Mouse (Mus musculus) cerebellum, adult 11-12 months (tissue): Measurements from ENCODE around the gene Yap1.
"Not testable (repeated sequence)": the region's sequence is repeated elsewhere in the genome, so short reads cannot be mapped to it uniquely, and the experiment has no call there.

Source experiments
- DNase-seq: peaks from one replicate; pipeline ENCODE4 v3.0.0; 2022

The Yap1 gene

GRCm38 (mm10) chr9:7907351-7907985, 96.9 kb downstream of the Yap1 start:
- no peak for DNase-seq

GRCm38 (mm10) chr9:7906564-7906963, 97.8 kb downstream of the Yap1 start:
- no peak for DNase-seq

- no peak for DNase-seq
Measured at GRCm38 (mm10) chr9:7903825-7904224, 100.6 kb downstream of the Yap1 start.

- DNase-seq = no peak
Measured at GRCm38 (mm10) chr9:7903262-7903661, 101.1 kb downstream of the Yap1 start.

- no peak for DNase-seq
Measured at GRCm38 (mm10) chr9:7902311-7902710, 102.1 kb downstream of the Yap1 start.

GRCm38 (mm10) chr9:7900965-7901364, 103.4 kb downstream of the Yap1 start:
- DNase-seq = no peak

- DNase-seq = peak; percentile 31
Measured at GRCm38 (mm10) chr9:7897502-7897901, 106.9 kb downstream of the Yap1 start.

GRCm38 (mm10) chr9:7891796-7892195, 112.6 kb downstream of the Yap1 start:
- not testable (repeated sequence) for DNase-seq

GRCm38 (mm10) chr9:7891177-7891576, 113.2 kb downstream of the Yap1 start:
- no peak for DNase-seq

- no peak for DNase-seq
Measured at GRCm38 (mm10) chr9:7884346-7884745, 120.0 kb downstream of the Yap1 start.

- no peak for DNase-seq
Measured at GRCm38 (mm10) chr9:7882304-7882865, 122.0 kb downstream of the Yap1 start.
